Mouse (Mus musculus): ENCODE measurements at regions not wholly inside any gene's neighbourhood (a gene's known extent, or its start where the extent isn't known, plus 50 kb on each side); places are given as distances from the start of the nearest gene placed in this dataset.

- in situ Hi-C loops (cut with MseI, MboI) = loop anchor here in 1 of 2 experiments (25.0 kb wide), 1 partner anchor 274 kb away; no protein-coding TSS in a partner anchor
Observed at GRCm38 (mm10) chrX:68313486-68313885, 364.9 kb upstream of the Fmr1 start.
